9 mouse cellular contexts compared by ENCODE assay signal in the genomic region with DNA sequence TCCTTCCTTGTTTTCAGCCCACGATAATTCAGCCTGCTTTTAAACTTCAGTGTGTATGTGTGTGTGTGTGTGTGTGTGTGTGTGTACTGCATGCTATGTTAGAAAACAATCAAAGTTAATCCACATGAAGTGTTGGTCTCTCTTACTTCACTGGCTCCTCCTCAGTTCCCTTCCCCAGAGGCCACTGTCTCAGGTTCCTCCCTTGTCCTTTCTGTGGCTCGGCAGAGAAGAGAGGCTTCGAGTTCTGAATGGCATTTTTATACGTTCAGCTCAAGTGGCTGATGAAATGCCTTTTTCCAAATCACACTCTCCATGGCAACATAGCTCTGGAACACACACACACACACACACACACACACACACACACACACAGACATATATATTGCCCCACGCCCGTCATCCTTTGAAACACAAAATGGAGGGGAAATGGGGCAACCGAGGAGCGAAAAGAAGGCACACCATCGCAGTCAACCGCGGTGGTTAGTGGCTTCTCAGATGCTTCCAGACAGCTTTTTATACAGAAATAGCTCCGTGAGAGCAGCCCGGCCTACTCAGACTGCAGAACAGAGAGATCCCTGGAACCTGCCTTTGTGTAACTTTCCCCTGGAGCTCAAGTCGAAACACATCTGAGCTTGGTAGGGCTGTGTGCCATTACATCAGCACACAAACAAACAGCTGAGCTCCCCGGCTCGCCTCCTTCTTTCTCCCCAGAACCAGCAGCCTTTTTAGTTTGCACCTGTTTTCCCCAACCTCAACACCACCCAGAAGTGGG. TPM values are rescaled to one million over a fixed set of nuclear protein-coding genes. Genes with fewer than 3 reads are reported as not detected.
A peak's percentile ranks its signal among the peaks of the same experiment; 100 is the strongest.
DNase-seq lines count a peak whose midpoint lies in the region; ATAC-seq and TF ChIP-seq lines count a peak whose summit lies in the region.
"Had no signal": no experiment of that assay in that cellular context is flagged by ENCODE, and none has a peak within 500 bp of the region (broad histone marks: within the 10 kb centered on the region; RNA-seq: fewer than 3 reads in every experiment).

No protein-coding gene starts in this region.

- DNase-seq in kidney, adult 2 months, result no peak
- peak; percentile 30 for DNase-seq in hindbrain, embryonic 11.5 days (ENCODE audit: low spot score)
- peak; percentile 85 for DNase-seq in lung, postnatal 0 days (ENCODE audit: low spot score)
- DNase-seq in cerebellum, postnatal 14 days, result no peak
- DNase-seq in kidney, adult 9 months, result no peak

- peak overlapping the region; percentile 65 for H3K27ac ChIP-seq in kidney, embryonic 15.5 days
- no peak overlapping the region for H3K27ac ChIP-seq in kidney, adult 2 months (ENCODE audit: insufficient read depth, low read depth, low read length)
- peak overlapping the region; percentile 58; the same call in 1 of the 2 replicates for H3K27ac ChIP-seq in brown adipose tissue, adult 24 weeks (replicated peaks; ENCODE audit: low read depth, low read length)
- H3K27ac ChIP-seq in hindbrain, embryonic 11.5 days (ENCODE audit: low read depth, low read length), result no peak overlapping the region
- H3K27ac ChIP-seq in lung, postnatal 0 days (ENCODE audit: low read length), result peak overlapping the region; percentile 77
- H3K27ac ChIP-seq in stomach, embryonic 14.5 days (ENCODE audit: low read length), result peak overlapping the region; percentile 93

- H3K4me2 ChIP-seq in kidney, embryonic 15.5 days, result no peak overlapping the region
- no peak overlapping the region for H3K4me2 ChIP-seq in hindbrain, embryonic 11.5 days (replicated peaks; ENCODE audit: low read depth, low read length)
- 0 out of 2 replicates have a peak overlapping the region, but pooled peaks have one; percentile 8 for H3K4me2 ChIP-seq in lung, postnatal 0 days (replicated peaks; ENCODE audit: low read depth, low read length)
- H3K4me2 ChIP-seq in stomach, embryonic 14.5 days (replicated peaks; ENCODE audit: low read depth, low read length), result peak overlapping the region; percentile 17; the same call in 1 of the 2 replicates

- no peak for TF ChIP-seq POLR2A in kidney, adult 2 months (IDR thresholded peaks at IDR 0.05; ENCODE audit: low read depth, low read length)

- H3K4me3 ChIP-seq in kidney, embryonic 15.5 days (replicated peaks), result no peak overlapping the region
- H3K4me3 ChIP-seq in kidney, adult 2 months (ENCODE audit: insufficient read depth, low read depth, low read length), result no peak overlapping the region
- H3K4me3 ChIP-seq in brown adipose tissue, adult 24 weeks (ENCODE audit: insufficient read depth, low read depth, low read length), result no peak overlapping the region
- no peak overlapping the region for H3K4me3 ChIP-seq in hindbrain, embryonic 11.5 days (ENCODE audit: low read depth, low read length)
- H3K4me3 ChIP-seq in lung, postnatal 0 days (ENCODE audit: low read depth, low read length), result no peak overlapping the region
- no peak overlapping the region for H3K4me3 ChIP-seq in stomach, embryonic 14.5 days (ENCODE audit: low read depth, low read length)

- no peaks in the 10 kb centered on the region for H3K27me3 ChIP-seq in kidney, embryonic 15.5 days
- H3K27me3 ChIP-seq in kidney, adult 2 months (replicated peaks; ENCODE audit: control insufficient read depth, insufficient read depth, low read length), result no peaks in the 10 kb centered on the region
- no peaks in the 10 kb centered on the region for H3K27me3 ChIP-seq in hindbrain, embryonic 11.5 days (ENCODE audit: control insufficient read depth, insufficient read depth, low read length)
- H3K27me3 ChIP-seq in lung, postnatal 0 days (replicated peaks; ENCODE audit: insufficient read depth, low read length), result no peaks in the 10 kb centered on the region
- H3K27me3 ChIP-seq in stomach, embryonic 14.5 days (ENCODE audit: control insufficient read depth, insufficient read depth, low read length), result no peaks in the 10 kb centered on the region
- H3K27me3 ChIP-seq: Patski had no signal

- TF ChIP-seq CTCF in kidney, adult 2 months (conservative IDR thresholded peaks at IDR 0.05; ENCODE audit: insufficient read depth, insufficient read length, low read depth, low read length), result no peak
- no peak for TF ChIP-seq CTCF in lung, postnatal 0 days (IDR thresholded peaks at IDR 0.05)

- 57% methylated on average over 16 of the region's 16 CpGs for WGBS in kidney, embryonic 15.5 days
- WGBS in kidney, adult 2 months, result 68% methylated on average over 16 of the region's 16 CpGs
- 67% methylated on average over 16 of the region's 16 CpGs for WGBS in hindbrain, embryonic 11.5 days
- WGBS in lung, postnatal 0 days, result 36% methylated on average over 16 of the region's 16 CpGs
- 34% methylated on average over 16 of the region's 16 CpGs for WGBS in stomach, embryonic 14.5 days

- H3K4me1 ChIP-seq in kidney, embryonic 15.5 days, result peaks cover 24% of the 10 kb centered on the region
- 0 out of 2 replicates have a peak, but pooled peaks cover 4% of the 10 kb centered on the region for H3K4me1 ChIP-seq in kidney, adult 2 months (ENCODE audit: control insufficient read depth, insufficient read depth, low read length)
- H3K4me1 ChIP-seq in brown adipose tissue, adult 24 weeks (ENCODE audit: control insufficient read depth, insufficient read depth, insufficient read length, low read length), result peaks cover 19% of the 10 kb centered on the region
- 0 out of 2 replicates have a peak, but pooled peaks cover 3% of the 10 kb centered on the region for H3K4me1 ChIP-seq in hindbrain, embryonic 11.5 days (replicated peaks; ENCODE audit: control insufficient read depth, insufficient read depth, low read length)
- H3K4me1 ChIP-seq in lung, postnatal 0 days (ENCODE audit: insufficient read depth, low read depth, low read length), result peaks cover 9% of the 10 kb centered on the region; the same call in 1 of the 2 replicates
- peaks cover 27% of the 10 kb centered on the region; the same call in 1 of the 2 replicates for H3K4me1 ChIP-seq in stomach, embryonic 14.5 days (ENCODE audit: control insufficient read depth, insufficient read depth, low read length)

- peak; percentile 36; the same call in 1 of the 2 replicates for ATAC-seq in kidney, embryonic 15.5 days (replicated peaks; ENCODE audit: low FRiP score)
- ATAC-seq in hindbrain, embryonic 11.5 days (ENCODE audit: low FRiP score), result no peak
- ATAC-seq in lung, postnatal 0 days, result peak; percentile 75
- ATAC-seq in stomach, embryonic 14.5 days (ENCODE audit: insufficient number of reproducible peaks, insufficient read depth, low FRiP score, low read depth), result no peak; the same call in 1 of the 2 replicates

- TF ChIP-seq EP300 in lung, postnatal 0 days (IDR thresholded peaks at IDR 0.05), result no peak

- no peaks in the 10 kb centered on the region for H3K36me3 ChIP-seq in kidney, embryonic 15.5 days
- no peaks in the 10 kb centered on the region for H3K36me3 ChIP-seq in kidney, adult 2 months (ENCODE audit: control insufficient read depth, insufficient read depth, low read length)
- no peaks in the 10 kb centered on the region for H3K36me3 ChIP-seq in hindbrain, embryonic 11.5 days (ENCODE audit: control insufficient read depth, insufficient read depth, low read length)
- H3K36me3 ChIP-seq in lung, postnatal 0 days (ENCODE audit: insufficient read depth, low read length), result no peaks in the 10 kb centered on the region
- no peaks in the 10 kb centered on the region for H3K36me3 ChIP-seq in stomach, embryonic 14.5 days (ENCODE audit: control insufficient read depth, insufficient read depth, low read length)

- no peaks in the 10 kb centered on the region for H3K9me3 ChIP-seq in kidney, embryonic 15.5 days (replicated peaks)
- no peaks in the 10 kb centered on the region for H3K9me3 ChIP-seq in hindbrain, embryonic 11.5 days (ENCODE audit: control insufficient read depth, low read length)
- no peaks in the 10 kb centered on the region for H3K9me3 ChIP-seq in lung, postnatal 0 days (ENCODE audit: low read length)
- H3K9me3 ChIP-seq in stomach, embryonic 14.5 days (ENCODE audit: control insufficient read depth, low read depth, low read length), result no peaks in the 10 kb centered on the region

- H3K9ac ChIP-seq in kidney, embryonic 15.5 days, result no peak overlapping the region
- H3K9ac ChIP-seq in hindbrain, embryonic 11.5 days (ENCODE audit: low read depth, low read length), result no peak overlapping the region
- no peak overlapping the region for H3K9ac ChIP-seq in lung, postnatal 0 days (replicated peaks; ENCODE audit: low read depth)
- H3K9ac ChIP-seq in stomach, embryonic 14.5 days (replicated peaks; ENCODE audit: low read depth, low read length), result no peak overlapping the region

RNA-seq across cellular contexts. Expression of gene Mcur1, which starts 34.4 kb away (rescaled TPM):
- 20.2 and 21.9 TPM in 2 replicates for polyA plus RNA-seq in kidney, embryonic 15.5 days (2015; fragmentation: Nextera tagmentation; extraction: Ambion mirVana)
- polyA plus RNA-seq in kidney, adult 2 months (2012; rRNA removed), result 87.2 and 91.7 TPM in 2 replicates
- 154 and 157 TPM in 2 replicates for polyA plus RNA-seq in brown adipose tissue, adult 24 weeks (2012; ENCODE audit: insufficient read depth, insufficient read length, missing spikeins)
- polyA plus RNA-seq in hindbrain, embryonic 11.5 days (2014; fragmentation: Nextera tagmentation; extraction: Ambion mirVana), result 9.8 and 10.8 TPM in 2 replicates
- 20.0 and 21.0 TPM in 2 replicates for polyA plus RNA-seq in lung, postnatal 0 days (2015; fragmentation: Nextera tagmentation; extraction: Ambion mirVana)
- 14.9 and 15.9 TPM in 2 replicates for polyA plus RNA-seq in stomach, embryonic 14.5 days (2014; fragmentation: Nextera tagmentation; extraction: Ambion mirVana)

RNA-seq across cellular contexts. Expression of gene Ranbp9, which starts 44.5 kb away (rescaled TPM):
- 8.2 and 10.8 TPM in 2 replicates for polyA plus RNA-seq in kidney, embryonic 15.5 days (2015; fragmentation: Nextera tagmentation; extraction: Ambion mirVana)
- 11.4 and 15.4 TPM in 2 replicates for polyA plus RNA-seq in kidney, adult 2 months (2012; rRNA removed)
- polyA plus RNA-seq in brown adipose tissue, adult 24 weeks (2012; ENCODE audit: insufficient read depth, insufficient read length, missing spikeins), result 38.5 and 48.5 TPM in 2 replicates
- 13.5 and 22.9 TPM in 2 replicates for polyA plus RNA-seq in hindbrain, embryonic 11.5 days (2014; fragmentation: Nextera tagmentation; extraction: Ambion mirVana)
- 12.4 and 14.2 TPM in 2 replicates for polyA plus RNA-seq in lung, postnatal 0 days (2015; fragmentation: Nextera tagmentation; extraction: Ambion mirVana)
- 15.5 and 16.8 TPM in 2 replicates for polyA plus RNA-seq in stomach, embryonic 14.5 days (2014; fragmentation: Nextera tagmentation; extraction: Ambion mirVana)

Comparison
In these comparisons a context has a peak if more than half of its experiments do, and no peak if none do; other contexts are left out.
1. H3K27ac ChIP-seq: peak in kidney, embryonic 15.5 days (single experiment), brown adipose tissue, adult 24 weeks (single experiment), lung, postnatal 0 days (single experiment) and stomach, embryonic 14.5 days (single experiment); none in kidney, adult 2 months (single experiment) and hindbrain, embryonic 11.5 days (single experiment).
2. ATAC-seq: peak in kidney, embryonic 15.5 days (single experiment) and lung, postnatal 0 days (single experiment); none in hindbrain, embryonic 11.5 days (single experiment) and stomach, embryonic 14.5 days (single experiment).
3. H3K4me2 ChIP-seq: peak in lung, postnatal 0 days (single experiment) and stomach, embryonic 14.5 days (single experiment); none in kidney, embryonic 15.5 days (single experiment) and hindbrain, embryonic 11.5 days (single experiment).
4. DNase-seq: peak in hindbrain, embryonic 11.5 days (single experiment) and lung, postnatal 0 days (single experiment); none in kidney, adult 2 months (single experiment), cerebellum, postnatal 14 days (0 of 2) and kidney, adult 9 months (single experiment).